Mouse (Mus musculus) C2C12 (cell line): ENCODE results near the gene Rnf186.

Experiments
- CEBPB ChIP-seq: IDR thresholded peaks from one replicate; pipeline ENCODE4 v1.6.1; 2011; ENCODE audit warnings: low read depth, mild to moderate bottlenecking, control low read depth, moderate library complexity
- CTCF ChIP-seq: IDR thresholded peaks from one replicate; pipeline ENCODE4 v1.5.1; 2011; ENCODE audit not compliant: control insufficient read depth, insufficient read depth, insufficient read length
- FOSL1 ChIP-seq: IDR thresholded peaks from one replicate; pipeline ENCODE4 v1.8.0; 2011; ENCODE audit warnings: mild to moderate bottlenecking, low read length; ENCODE audit not compliant: poor library complexity, insufficient read depth, severe bottlenecking
- MYOD1 ChIP-seq: IDR thresholded peaks from one replicate; pipeline ENCODE4 v1.6.1; 2011; ENCODE audit warnings: low read depth; ENCODE audit not compliant: control insufficient read depth, insufficient read length

GRCm38 (mm10) chr4:138975194-138975593, 8.3 kb downstream of the Rnf186 start:
- TF ChIP-seq CTCF (no peak), MYOD1 (no peak), FOSL1 (no peak), CEBPB (no peak)
